Mouse (Mus musculus) urinary bladder, adult 18-20 months (tissue): ENCODE results near the gene Syn3.
A peak's percentile ranks its signal among the peaks of the same experiment; 100 is the strongest.
"Not testable (repeated sequence)": the region's sequence is repeated elsewhere in the genome, so short reads cannot be mapped to it uniquely, and the experiment has no call there.

Experiments used
- DNase-seq, 2 experiments: peaks; one replicate each; pipeline ENCODE4 v3.0.0; 2022; ENCODE audit warnings: low spot score in 2 of 2, mixed read lengths in 2 of 2

Syn3 gene

DNA sequence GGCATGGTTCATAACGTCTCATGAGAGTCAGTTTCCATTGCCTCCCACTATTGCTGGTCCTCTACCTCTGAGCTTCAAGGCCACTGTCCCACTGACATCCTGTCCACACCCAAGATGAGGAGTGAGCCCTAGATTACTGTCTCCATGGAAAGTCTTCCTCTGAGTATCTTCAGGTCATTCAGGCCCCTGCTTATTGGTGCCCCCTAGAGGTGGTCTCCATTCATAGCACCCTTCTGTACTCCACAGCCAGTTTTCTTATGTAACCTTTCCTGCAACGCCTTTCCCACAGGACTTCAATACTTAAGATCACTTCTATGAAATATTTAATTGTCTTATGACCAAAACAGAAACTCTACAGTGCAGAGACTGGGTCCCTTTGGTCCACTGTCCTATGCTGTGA, 80.4 kb downstream of the Syn3 start:
- no peak for DNase-seq

DNA sequence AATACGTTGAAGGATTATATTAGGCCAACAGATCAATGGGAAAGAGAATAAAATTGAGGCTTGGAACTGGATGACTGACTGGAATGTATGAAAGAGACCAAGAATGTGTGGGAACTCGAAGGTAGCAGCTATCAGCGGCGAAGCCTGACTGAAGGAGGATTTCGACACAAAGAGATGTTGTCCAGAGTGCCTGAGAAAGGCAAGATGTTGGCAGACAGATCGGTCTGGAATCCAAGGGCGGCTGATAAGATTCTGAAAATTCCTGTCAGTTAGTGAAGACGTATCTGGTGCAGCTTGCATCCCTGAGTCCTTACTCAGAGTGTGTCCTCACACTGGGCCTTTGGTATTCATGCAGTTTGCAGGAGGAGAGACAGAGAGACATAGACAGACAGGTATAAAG, 81.9 kb downstream of the Syn3 start:
- no peak for DNase-seq

DNA sequence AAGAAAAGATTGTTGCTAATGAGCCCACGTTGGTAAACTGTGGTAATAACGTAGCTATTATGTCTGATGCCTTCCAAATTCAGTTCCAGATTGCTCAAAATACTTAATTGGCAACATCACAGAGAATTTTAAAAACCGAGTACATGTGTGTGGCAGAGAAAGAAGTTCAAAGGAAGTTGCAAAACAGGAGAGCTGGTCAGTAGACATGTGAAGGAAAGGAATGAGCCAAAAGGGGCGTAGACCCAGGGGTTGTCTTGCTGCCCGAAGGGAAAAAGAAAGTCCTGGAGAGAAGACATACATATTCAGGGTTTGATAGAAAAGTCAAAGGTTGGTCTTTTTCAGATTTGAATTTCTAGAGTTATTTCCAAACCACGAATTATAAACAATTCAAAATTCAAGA, 87.8 kb downstream of the Syn3 start:
- DNase-seq, result no peak

DNA sequence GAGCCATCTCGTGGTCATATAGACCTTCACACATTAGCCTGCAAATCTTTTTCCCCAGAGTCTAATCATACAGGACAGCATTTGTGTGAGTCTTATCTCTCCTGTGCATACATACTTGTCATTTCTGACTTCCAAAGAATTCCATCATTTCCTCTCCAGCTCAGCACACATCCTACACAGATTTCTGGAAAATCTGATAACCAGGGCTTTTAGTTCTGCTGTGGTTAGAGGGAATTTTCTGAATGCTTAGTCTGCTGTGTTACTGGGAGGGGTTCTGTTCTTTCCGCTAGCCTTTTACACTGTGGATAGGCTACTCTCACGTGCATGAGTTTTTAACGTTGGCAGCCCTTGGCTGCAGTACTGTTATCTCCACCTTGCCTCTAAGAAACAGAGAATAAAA, 91.7 kb downstream of the Syn3 start:
- DNase-seq, result no peak

DNA sequence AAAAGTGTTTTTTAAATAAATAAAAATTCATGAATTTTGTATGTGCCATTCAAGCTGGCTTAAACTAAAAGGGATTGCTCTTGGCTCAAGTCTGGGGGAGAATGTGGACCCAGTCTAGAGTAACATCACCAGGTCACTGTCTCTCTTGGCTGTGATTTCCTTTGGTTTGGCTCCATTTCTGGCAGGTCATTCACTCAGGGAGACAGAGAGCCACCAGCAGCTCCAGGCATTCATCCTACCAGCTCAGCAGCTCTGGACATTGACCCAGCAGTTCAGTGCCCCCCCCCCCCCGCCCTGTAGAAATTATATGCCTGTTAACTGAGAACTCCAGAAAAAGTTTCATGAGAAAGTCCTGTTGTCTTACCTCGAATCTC, 100.4 kb downstream of the Syn3 start:
- DNase-seq, result no peak

DNA sequence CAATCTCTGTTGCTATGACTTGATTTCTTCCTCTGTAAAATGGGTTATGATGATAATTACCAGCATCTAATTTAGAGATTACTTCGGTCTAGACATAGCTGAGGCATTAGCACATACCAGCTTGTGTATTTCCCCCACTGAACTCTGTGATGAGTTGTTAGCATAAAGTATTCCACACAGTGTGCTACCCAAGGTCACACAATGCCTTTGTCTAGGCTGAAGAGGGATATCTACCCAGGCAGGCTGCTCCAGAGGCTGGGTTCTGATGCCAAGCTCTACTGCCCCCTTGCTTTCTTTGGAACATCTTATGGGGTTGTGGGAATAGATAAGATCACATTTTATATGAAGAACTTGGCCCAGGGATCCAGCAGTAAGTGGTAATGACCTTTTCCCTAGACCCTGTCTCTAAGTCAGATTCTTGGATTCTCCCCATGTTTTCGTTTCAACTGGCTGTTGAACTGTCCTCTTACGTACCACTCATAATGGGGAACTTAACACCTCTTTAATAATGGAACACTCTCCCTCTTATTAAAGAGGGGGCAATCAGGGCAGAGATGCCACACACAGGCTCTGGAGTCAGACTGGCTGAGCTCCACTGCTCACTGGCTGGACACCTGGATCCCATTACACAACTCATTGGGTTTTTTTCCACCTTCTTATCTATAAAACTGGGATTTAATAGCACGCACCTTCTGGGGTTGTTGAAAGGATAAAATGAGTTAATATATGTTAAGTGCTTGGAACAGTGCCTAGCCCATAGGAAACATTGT, 100.9 kb downstream of the Syn3 start:
- DNase-seq, result no peak

DNA sequence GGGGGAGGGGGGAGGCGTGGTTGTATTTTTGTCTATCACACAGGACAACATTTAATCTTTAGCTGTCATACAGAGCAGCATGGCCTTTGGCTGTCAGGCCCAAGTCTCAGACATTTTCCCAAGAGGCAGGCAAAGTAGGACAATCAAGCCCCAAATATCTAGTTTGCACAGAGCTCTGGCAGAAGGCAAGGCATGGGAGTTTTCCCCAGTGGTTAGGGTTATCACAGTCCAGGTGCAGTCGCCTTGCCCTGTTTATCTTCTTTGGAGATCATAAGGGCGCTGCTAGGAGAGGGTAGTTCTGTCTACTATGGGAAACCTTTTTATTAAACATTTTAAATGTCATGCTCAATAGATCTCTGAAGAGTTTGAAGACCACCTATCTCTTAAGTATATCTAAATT, 106.3 kb downstream of the Syn3 start:
- DNase-seq, result no peak

DNA sequence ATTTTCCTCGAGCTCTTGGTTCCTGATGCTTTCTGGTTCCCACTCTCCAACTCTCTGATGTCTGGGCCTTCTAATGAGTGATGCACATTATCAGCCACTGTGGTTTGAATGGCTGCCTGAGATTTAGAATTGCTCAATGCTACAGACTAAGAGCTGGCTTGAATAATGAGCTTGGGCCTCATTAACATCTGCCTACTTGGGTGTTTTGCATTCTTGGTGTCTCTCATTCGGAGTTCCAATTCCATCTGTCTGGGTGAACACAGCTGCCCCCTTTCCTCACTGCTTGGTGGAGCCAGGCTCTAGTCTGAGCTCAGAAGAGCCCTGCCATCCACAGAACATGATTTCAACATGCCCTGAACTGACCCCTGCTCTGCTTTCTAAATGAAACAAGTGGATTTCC, 108.8 kb downstream of the Syn3 start:
- no peak for DNase-seq

DNA sequence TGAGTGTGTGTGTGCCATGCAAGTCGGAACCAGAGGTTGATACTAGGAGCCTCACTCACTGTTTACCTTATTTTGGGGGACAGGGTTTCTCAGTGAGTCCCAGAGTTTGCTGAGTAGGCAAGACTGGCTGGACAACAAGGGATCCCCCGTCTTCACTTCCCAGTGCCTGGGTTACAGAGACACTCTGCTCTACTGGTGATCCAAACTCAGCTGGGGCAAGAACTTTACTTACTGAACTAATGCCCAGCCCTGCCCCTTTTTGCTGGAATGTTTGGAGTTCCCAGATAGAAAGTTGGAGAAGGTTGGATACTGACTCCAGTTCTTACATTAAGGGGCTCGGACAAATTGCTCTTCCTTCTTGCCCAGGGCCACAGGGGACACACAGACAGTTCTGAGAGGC, 109.3 kb downstream of the Syn3 start:
- no peak for DNase-seq

DNA sequence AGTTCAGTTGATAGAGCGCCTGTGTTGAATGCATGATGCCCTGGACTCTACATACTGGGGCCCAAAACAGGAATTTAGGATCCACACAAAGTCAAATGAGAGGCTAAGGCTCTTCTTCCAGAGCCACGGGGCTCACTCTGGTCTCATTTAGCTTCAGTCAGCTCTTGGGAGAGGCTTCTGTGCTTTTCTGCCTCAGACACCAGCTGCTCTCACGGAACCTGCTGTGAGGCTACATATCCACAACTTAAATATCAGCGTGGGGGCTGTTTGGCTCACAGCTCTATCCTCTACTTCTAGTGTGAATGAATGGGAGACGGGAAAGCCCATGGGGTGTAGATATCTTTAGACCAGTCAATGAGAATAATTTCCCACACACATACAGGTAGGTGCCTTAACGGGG, 109.9 kb downstream of the Syn3 start:
- DNase-seq, result no peak

DNA sequence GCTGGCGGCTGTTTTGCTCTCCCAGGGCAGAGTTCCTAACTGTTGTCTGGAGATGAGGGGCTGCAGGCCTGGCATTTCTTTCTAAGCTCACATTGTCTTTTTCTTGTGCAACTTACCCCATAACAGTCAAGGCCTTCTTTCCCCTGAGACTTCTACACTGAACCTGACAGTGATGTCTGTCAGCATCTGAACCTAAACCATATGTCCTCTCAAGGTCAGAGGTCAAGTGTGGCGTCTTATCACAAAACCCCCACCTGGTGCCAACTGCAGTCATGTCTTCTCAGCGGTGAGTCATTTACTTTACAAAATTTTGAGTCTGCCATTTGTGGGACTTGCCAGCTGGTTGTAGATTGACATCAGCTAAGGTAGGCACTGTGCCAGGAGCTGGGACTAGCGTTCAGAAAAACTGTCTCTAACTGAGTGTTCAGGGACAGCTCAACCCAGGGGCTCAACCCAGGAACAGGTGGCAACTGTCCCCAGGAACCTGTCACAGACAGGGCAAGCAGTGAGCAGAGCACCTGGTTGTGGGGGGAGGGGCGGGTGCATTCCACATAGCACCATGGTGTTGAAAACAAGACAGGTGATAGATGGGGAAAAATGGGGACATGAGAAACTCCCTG, 110.8 kb downstream of the Syn3 start:
- DNase-seq, result no peak

DNA sequence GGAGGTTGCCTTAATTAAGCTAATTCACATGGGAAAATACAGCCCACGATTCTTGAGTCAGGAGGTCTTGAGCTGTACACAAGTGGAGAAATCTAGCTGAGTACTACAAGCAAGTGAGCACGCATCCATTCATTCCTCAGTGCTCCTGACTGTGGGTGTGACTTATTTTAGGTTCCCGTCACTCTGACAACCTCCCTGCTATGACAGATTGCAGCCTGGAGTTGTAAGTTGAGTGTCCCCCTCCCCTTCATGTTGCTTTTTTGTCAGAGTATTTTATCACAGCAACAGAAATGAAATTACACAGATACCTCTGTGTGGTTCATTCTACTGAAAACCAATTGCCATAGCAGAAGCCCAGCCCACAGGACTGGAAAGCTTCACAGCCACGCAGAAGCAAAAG, 112.5 kb downstream of the Syn3 start:
- DNase-seq, result no peak

DNA sequence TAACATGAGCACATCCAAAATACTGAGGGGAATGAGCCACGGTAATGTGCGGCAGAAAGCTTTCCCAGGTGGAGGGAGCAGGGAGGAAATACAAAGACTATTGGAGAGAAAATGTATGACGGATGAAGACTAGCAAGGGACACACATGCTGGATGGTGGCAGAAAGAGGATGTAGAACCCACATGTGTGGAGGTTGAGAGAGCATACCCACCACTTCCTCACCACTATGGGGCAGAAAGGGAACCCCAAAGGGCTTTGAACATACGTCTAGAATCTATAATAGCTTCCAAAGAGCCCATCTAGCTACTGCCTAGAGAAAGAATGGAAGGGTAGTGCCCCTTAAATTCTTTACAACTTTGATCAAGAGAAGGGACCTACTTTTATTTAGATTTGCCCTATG, 113.0 kb downstream of the Syn3 start:
- no peak for DNase-seq

DNA sequence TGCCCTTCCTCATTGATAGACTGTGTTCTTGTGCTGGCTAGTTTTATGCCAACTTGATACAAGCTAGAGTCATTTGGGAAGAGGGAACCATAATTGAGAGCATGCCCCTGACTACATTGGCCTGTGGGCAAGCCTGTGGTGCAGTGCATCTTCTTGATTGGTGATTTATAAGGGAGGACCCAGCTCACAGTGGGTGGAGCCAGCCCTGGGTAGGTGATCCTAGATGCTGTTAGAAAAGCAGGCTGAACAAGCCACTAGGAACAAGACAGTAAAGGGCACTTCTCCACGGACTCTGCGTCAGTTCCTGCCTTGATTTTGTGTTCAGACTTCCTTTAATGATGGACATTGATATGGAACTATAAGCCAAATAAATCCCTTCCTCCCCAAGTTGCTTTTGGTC, 114.0 kb downstream of the Syn3 start:
- DNase-seq, result peak in 1 of 2 experiments; percentile 18

DNA sequence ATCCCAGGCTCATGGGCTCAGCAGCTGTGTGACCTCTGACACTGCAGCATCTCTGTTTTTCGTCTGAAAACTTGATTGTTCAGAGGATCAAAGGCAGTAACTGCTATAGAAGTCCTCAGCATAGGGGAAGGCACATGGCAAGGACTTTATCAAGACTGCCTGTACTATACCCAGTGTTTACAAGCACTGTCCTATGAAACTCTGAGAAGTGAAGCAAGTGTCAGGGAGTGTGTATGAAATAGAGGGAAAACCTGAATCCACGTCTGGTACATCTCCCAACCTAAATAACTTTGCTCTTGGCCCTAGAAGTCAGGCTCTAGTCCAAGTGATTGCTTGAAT, 116.8 kb downstream of the Syn3 start:
- no peak for DNase-seq

DNA sequence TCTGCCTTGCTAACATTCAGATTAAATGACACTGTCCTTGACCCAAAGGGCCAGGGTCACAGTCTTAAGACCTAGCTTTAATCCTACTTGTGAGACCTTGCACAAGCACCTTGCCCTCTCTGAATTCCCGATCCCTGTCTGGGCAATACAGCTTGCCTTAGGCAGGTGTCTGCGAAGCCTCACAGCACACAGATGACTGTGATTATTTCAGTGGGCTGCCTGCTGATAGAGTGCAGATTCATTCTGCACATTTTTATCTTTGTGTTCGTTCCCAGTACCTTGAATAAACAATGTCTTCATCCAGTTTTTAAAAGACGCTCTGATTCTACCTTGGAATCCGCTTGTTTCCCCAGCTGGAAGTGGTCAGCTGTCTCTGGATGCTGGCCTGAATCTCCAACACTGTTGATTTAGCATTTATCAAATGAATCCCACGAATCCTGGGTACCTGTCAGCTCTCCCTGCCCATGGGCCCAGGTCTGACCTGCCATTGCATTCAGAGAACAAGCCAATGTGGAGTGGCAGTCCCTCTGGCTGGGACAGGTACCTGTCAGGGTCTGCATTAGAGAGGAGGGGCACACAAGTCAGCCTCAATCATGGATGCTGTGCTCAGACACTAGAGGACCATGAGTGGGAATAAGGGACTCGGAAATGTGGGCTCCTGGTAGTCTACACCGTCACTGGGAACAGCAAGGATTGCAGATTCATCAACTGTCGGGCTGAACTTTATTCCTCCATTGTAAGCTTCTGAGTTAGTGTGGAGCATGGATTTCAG, 117.4 kb downstream of the Syn3 start:
- DNase-seq, result no peak

DNA sequence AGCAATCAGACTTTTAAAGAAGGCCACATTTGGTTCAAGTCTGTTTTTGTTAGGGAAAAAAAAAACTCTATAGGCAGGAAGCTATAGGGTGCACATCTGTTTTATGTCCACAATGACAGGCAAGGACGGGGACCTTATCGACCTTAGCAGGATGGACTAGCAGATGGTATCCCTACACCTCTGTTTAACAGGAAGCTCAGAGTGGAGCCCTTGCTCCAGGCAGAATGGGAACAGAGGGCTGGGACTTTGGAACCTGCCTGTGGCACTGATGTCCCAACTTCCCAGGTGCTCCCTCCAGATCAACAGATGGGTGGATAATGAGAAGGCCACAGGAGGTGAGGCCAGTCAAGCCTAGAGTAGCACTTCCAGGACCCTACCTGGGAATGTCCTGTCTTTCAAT, 118.1 kb downstream of the Syn3 start:
- DNase-seq, result no peak

DNA sequence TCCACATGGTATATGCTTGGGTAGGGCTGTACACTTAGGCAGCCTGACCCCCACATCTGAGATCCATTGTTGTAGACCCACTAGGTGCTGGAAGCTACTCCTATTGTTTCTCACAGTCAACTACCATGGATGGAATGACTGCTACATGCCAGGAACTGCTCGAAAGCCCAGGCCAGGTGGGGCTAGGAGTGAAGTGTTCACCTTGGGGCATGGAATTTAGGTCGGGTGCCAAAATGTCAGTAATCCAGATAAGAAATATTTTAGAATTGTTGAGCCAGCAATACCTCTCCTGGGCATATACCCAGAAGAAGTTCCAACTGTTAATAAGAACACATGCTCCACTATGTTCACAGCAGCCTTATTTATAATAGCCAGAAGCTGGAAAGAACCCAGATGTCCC, 119.9 kb downstream of the Syn3 start:
- not testable (repeated sequence) for DNase-seq

DNA sequence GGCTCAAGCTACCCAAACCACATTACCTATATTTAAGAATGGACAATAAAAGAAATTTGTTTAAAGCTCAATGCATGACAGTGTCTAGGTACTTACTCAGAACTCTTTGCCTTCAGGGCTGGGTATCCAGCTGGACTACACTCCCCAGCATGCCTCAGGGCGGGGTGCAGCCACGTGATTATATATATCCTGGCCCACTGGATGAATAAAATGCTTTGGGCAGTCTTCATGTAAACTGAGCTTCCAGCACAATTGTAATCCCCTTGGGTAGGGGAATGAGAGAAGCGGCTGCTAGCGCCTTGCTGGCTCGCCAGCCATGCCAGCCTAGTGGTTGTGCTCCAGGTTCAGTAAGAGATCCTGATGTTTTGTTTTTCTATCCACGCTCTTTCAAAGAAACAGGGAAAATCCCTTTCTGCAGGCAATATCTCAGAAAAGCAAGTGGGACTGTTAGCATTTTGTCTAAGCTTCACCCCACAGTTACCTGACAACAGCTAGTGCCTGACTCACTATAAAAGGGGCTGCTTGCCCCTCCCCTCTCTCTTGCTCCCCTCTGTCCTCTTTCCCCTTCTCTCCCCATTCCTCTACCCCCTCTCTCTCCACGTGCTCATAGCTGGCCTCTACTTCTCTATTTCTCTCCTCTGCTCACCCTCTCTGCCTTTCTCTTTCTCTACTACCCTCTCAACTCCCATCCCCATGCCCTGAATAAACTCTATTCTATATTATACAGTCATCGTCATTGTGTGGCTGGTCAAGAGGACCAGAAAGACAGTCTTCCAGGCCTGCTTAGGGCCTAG, 122.1 kb downstream of the Syn3 start:
- no peak for DNase-seq

DNA sequence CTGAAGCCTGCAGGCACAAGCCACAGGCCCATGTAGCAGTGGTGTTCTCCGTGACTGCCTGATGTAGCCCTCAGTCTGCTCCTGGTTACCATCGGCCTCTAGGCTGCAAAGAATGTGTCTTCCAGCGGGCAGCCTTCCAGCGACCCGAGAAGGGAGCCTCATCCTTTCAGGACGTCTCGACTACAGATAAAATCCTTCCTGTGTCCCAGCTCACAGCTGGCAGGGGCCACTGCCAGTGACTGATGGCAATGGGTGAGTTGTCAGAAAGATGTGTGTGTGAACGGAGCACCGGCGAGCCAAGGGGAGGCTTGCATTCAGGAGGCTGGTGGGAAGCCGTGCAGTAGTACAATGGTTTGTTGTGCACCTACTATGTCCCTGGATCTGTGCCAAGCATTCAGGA, 122.8 kb downstream of the Syn3 start:
- no peak for DNase-seq

DNA sequence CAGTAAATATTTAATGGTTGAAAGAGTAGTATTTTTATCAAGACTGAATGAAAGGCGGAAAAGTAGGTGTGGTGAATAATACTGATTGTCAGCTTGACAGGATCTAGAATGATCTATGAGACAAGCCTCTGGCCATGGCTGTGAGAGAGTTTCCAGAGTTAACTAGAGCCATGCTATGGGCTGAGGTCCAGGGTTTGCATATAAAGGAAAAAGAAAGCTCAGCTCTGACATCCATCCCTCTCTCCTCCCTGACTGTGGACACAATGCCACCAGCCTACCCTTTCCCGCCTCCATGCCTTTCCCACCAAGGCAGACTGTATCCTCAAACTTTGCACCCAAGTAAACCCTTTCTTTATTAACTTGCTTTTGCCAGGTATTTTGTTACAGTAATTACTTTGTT, 124.6 kb downstream of the Syn3 start:
- no peak for DNase-seq

DNA sequence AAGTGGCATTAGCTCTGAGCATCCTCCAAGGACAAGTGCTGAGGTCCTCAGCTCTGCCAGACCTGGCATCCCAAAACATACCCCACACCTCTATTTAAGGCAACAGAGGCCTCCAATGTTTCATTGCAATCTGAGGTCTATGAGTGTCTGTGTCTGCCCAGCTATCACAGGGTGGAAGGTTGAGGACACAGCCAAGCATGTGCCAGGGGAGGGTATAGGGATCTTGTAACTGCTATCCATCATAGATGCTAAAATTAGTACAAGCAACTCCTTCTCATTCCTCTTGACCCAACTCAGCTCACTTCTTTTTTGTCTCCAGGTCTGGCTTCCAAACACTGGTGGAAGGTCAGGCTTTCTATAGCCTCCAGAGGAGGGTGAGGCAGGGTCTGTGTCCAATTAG, 127.1 kb downstream of the Syn3 start:
- DNase-seq, result no peak
